Mouse (Mus musculus) left cerebral cortex, postnatal 4 days (tissue): ENCODE measurements around the gene Vmn2r39. TPM values are rescaled to one million over a fixed set of nuclear protein-coding genes. Genes with fewer than 3 reads are reported as not detected.
"Not testable (repeated sequence)": the region's sequence is repeated elsewhere in the genome, so short reads cannot be mapped to it uniquely, and the experiment has no call there.

Source experiments
- DNase-seq: peaks from one replicate; pipeline ENCODE4 v3.0.0-alpha.2; 2022
- intact Hi-C: fragments of 180-260 bp; cut with DNase I; formaldehyde crosslinking; loops from one replicate; pipeline ENCODE4 v1.15.1; 2025
- total RNA-seq, 2 experiments: library from RNA; stranded (reverse); gene quantifications; 2 replicates each; pipeline ENCODE4 v1.2.3; 2021

Vmn2r39 gene
- total RNA-seq: not detected

DNA sequence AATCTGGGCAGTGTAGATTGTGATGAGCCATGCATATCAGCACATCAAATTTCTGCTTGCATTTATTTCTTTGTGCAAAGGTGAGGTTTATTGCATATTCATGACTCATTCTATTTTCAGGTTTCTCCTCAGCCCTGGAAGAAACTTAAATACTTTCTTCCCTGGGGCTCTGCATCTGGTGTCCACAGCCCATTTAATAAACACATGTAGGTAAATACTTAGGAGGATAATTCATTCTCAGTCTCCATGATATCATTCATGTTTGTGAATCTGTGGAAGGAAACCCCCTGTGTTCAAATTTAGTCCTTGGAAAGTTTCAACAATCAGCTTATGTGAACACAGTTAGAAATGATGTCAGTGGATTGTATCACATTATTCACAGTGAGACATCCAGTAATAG lies at the start of gene Vmn2r39:
TSS of gene Vmn2r39 (minus strand) at position 101 of the 400 bp plus-strand sequence.
- DNase-seq, intact Hi-C loops: not testable (repeated sequence)

DNA sequence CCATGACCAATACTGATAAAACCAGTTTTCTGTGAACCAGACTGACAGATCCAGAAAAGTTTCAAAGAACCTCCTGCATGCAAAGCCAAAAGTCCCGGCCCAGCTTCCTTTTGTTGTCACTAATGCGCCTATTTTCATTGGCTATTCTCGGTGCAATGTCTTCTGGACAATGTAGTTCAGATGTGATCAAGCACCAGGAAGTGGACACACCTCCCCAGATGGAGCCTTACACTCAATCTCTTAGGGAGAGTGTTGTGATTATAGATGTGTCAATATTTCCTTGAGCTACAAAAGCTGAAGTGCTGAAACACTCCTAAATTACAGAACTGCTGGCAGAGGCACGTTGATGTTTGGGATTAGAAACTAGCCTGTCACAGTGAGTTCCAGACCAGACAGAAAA lies 34.8 kb upstream of the Vmn2r39 start:
- intact Hi-C loops: not testable (repeated sequence)

More for the DNA sequence above, 34.8 kb upstream of the Vmn2r39 start:
- DNase-seq: not testable (repeated sequence)

Other genes starting within 250 kb of the Vmn2r39 start
- gene Vmn2r40, start 99.4 kb downstream of the Vmn2r39 start, total RNA-seq: not detected
- not detected for gene Vmn2r38, start 67.1 kb upstream of the Vmn2r39 start, total RNA-seq
- gene Vmn2r37, start 192.9 kb upstream of the Vmn2r39 start, total RNA-seq: not detected